Mouse (Mus musculus) natural killer cell, adult 2 months (primary cell): ENCODE results near the gene Ggta1.

Experiments
- DNase-seq, 2 experiments: peaks; one replicate each; pipeline ENCODE4 v3.0.0; 2022; ENCODE audit warnings: low spot score in 2 of 2

Ggta1 gene

DNA sequence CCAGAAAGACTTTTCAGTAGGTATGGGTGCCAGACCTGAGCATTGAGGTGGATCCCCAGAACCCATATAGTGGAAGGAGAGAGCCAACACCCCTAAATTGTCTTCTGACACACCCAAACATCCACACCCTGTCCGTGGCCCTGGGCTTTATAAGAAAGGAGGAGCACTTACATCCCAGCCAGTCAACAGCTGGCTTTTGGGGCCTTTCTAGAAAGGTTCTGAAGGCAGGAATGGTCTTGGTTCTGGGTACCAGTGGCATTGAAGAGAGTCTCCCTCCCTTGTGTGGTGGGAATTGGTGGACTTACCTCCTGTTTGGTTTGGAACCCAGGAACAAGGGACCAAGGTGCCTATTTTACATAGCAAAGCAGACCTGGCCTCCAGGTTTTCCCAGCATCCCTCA lies 56.4 kb downstream of the Ggta1 start:
- DNase-seq = no peak

DNA sequence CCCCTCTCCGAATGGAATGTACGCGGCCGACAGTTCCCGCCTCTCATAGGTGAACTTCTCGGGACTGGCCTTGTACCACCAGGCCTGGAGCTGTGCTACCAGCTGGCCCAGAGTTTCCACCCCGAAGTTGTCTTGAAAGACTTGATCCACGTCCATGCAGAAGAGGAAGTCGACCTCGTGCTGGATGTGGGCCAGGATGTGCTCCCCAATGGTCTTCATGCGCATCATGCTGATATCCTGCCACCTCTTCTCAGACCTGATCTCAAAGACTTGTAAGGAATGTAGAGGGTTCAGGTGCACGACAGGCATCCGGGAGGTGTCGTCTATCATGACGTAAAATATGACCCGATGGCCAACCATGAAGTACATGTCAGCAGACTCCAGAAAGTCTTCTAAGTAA lies 60.6 kb downstream of the Ggta1 start:
- DNase-seq = no peak

- DNase-seq = no peak
These were observed 62.3 kb downstream of the Ggta1 start for GRCm38 (mm10) chr2:35400739-35401138.

DNA sequence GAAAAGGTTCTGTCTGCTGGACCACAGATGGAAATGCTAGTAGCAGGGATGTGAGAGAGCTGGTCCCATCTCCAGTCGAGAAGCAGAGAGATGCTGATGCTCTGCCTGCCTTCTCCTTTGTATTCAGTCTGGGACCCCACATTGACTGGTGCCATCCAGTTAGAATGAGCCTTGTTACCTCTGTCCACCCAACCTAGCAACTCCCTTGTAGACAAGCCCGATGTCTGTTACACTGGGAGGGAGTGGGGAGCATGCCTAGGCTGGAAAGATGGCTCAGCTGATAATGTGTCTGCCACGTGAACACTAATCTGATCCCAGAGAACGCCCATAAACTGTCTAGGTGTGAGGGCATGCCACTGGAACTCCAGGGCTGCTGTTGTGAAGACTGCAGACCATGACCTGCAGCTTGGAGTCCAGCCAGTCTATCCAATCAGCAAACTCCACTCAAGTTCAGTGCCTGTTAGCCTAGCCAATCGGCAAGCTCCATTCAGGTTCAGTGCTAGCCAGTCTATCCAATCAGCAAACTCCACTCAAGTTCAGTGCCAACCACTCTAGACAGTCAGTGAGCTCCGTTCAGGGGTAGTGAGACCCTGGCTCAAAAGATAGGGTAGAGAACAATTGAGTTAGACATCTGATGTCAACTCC lies 64.7 kb downstream of the Ggta1 start:
- DNase-seq = no peak

DNA sequence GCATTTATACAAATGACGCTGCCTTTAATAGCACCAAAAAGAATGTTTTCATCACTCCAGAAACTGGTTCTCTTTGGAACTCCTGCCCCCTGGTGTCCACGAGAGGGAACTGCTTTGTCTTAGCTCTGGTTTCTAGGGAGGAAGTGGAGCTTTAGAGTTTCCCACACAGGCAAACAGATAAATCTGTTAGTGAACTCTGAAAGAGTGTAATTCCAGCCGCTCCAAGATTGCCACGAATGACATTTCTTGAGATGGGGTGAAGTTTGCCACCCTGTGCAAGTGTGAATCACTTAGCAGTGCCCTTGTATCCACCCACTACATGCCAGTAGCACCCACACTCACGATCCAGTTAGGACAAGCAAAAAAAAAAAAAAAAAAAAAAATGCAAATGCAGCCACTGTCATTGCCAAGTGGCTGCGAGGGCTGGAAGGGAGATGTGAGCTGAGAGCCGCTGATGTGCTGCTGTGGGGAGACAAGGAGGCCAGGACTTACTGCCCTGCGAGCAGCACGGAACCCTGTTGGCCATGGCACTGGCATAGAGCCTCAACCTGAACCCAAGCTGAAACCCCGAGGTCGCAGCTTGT lies 65.3 kb downstream of the Ggta1 start:
- peak; percentile 52 to 65 for DNase-seq

- no peak for DNase-seq
These were observed 65.9 kb downstream of the Ggta1 start, which contains the start of gene 4930402F06Rik for GRCm38 (mm10) chr2:35397096-35397495. TSS of gene 4930402F06Rik (minus strand) at chr2:35397175.

GRCm38 (mm10) chr2:35385441-35385871 lies 77.6 kb downstream of the Ggta1 start:
- DNase-seq = no peak

- no peak for DNase-seq
These were observed 83.7 kb downstream of the Ggta1 start for GRCm38 (mm10) chr2:35379306-35379705.

- no peak for DNase-seq
These were observed 85.4 kb downstream of the Ggta1 start for GRCm38 (mm10) chr2:35377600-35377999.

DNA sequence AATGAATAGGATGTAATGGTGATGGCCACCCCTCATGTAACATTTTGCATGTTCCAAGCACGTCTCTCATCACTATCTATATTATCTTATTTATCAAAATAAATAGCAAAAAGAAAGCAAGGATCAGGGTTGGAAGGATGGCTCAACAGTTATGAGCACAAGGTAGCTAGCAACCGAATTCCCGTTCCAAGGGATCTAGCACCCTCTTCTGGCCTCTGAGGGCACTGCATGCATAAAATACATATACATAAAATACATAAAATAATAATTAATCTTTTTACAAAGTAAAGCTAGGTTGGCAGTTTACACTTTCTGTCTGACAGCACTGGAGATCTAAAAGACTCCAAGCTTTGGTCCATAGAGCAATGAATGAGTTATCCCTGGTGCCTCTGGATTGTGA lies 90.0 kb downstream of the Ggta1 start:
- DNase-seq = peak; percentile 9 to 21

- DNase-seq = no peak
These were observed 92.3 kb downstream of the Ggta1 start for GRCm38 (mm10) chr2:35370686-35371085.

- no peak for DNase-seq
These were observed 95.4 kb downstream of the Ggta1 start, which contains the start of gene 4930568D16Rik for GRCm38 (mm10) chr2:35367629-35368028. TSS of gene 4930568D16Rik (minus strand) at chr2:35367729.
